Mouse (Mus musculus) embryonic facial prominence, embryonic 10.5 days (tissue): ENCODE results near the gene Grk3. TPM values are rescaled to one million over a fixed set of nuclear protein-coding genes. Genes with fewer than 3 reads are reported as not detected.
A peak's percentile ranks its signal among the peaks of the same experiment; 100 is the strongest.

Experiments
- DNase-seq: peaks from one replicate; pipeline ENCODE4 v3.0.0-alpha.2; 2017; ENCODE audit warnings: low spot score
- H3K27ac ChIP-seq: fragments of 300-500 bp; sonication (generic); replicated peaks from 2 replicates; pipeline ENCODE4 v1.5.1; 2016; ENCODE audit warnings: mild to moderate bottlenecking
- H3K27me3 ChIP-seq: fragments of 300-500 bp; sonication (generic); replicated peaks from 2 replicates; pipeline ENCODE4 v1.6.1; 2016; ENCODE audit warnings: low read depth, mild to moderate bottlenecking; ENCODE audit not compliant: poor library complexity, severe bottlenecking
- H3K36me3 ChIP-seq: fragments of 300-500 bp; sonication (generic); replicated peaks from 2 replicates; pipeline ENCODE4 v1.6.1; 2016; ENCODE audit warnings: mild to moderate bottlenecking, moderate library complexity
- H3K4me1 ChIP-seq: fragments of 300-500 bp; sonication (generic); 2 replicates; pipeline ENCODE4 v1.6.1; 2016
- H3K4me3 ChIP-seq: fragments of 300-500 bp; sonication (generic); 2 replicates; pipeline ENCODE4 v1.5.1; 2016; ENCODE audit warnings: mild to moderate bottlenecking, moderate library complexity
- H3K9me3 ChIP-seq: fragments of 300-500 bp; sonication (generic); 2 replicates; pipeline ENCODE4 v1.6.1; 2016; ENCODE audit warnings: mild to moderate bottlenecking
- WGBS: fragments of 180-500 bp; shearing (Covaris S2); methylation state at CpG from one replicate; pipeline ENCODE4 v1.1.7; 2016; 5-methylcytosine and 5-hydroxymethylcytosine counted together
- polyA plus RNA-seq: library from polyadenylated mRNA; unstranded; fragments of >200 nt; fragmentation: Nextera tagmentation; extraction: Ambion mirVana; gene quantifications from 2 replicates; pipeline ENCODE4 v1.2.1, GENCODE M21; 2016

Grk3 gene
- polyA plus RNA-seq, 1 experiment from 2014 or later: 5.9 TPM

DNA sequence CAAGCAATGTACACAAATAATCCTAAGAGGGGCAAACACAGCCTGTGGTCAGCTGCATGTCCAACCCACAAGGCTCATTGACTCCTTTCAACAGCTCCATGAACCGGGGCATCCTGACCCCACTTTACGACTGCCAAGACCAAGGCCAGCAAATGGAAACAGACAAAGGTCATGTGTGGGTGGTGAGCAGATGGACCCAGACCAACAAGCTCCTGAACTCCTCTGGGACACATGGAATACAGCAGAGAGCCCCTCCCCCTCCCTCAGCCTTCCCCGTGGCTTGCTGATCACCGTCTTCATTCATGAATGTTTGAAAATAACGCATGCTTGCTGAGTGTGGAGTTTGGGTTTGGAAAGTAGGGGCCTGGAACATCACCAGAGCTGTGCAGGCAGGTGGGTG, 57.3 kb downstream of the Grk3 start:
- Histone ChIP-seq H3K27ac (peak overlapping the region; percentile 35), H3K36me3 (no peaks in the 10 kb centered on the region), H3K4me3 (no peak overlapping the region), H3K27me3 (no peaks in the 10 kb centered on the region), H3K9me3 (no peaks in the 10 kb centered on the region), H3K4me1 (peaks cover 61% of the 10 kb centered on the region)
- 71% methylated on average over 5 of the region's 5 CpGs for WGBS
- no peak for DNase-seq

DNA sequence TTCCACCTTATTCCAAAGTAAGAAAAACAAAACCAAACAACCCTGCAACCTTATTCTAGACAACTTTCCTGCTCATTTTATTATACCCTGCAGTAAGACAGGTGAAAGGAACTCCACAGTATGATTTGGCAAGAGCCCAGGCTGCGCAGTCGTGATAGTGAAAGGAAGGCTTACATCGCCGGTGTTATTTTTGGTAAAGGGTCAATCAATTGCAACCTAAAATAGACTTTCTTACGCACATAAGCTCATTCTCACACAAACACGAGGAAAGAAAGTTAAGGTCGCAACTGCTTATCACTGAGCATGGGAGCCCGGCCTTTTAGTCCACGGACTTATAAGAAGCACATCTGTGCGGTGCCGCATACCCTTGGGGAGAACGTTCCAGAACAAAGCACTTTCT, 58.8 kb downstream of the Grk3 start:
- Histone ChIP-seq H3K9me3 (no peaks in the 10 kb centered on the region), H3K27me3 (no peaks in the 10 kb centered on the region), H3K27ac (no peak overlapping the region), H3K36me3 (no peaks in the 10 kb centered on the region), H3K4me3 (no peak overlapping the region), H3K4me1 (peaks cover 58% of the 10 kb centered on the region)
- no peak for DNase-seq
- WGBS: 83% methylated on average over 12 of the region's 12 CpGs

GRCm38 (mm10) chr5:112956368-112956767, 59.2 kb downstream of the Grk3 start:
- H3K4me3 ChIP-seq: no peak overlapping the region
- WGBS: 81% methylated on average over 8 of the region's 8 CpGs
- no peaks in the 10 kb centered on the region for H3K27me3 ChIP-seq
- H3K9me3 ChIP-seq: no peaks in the 10 kb centered on the region
- DNase-seq: no peak
- peaks cover 53% of the 10 kb centered on the region for H3K4me1 ChIP-seq
- no peaks in the 10 kb centered on the region for H3K36me3 ChIP-seq
- H3K27ac ChIP-seq: no peak overlapping the region

DNA sequence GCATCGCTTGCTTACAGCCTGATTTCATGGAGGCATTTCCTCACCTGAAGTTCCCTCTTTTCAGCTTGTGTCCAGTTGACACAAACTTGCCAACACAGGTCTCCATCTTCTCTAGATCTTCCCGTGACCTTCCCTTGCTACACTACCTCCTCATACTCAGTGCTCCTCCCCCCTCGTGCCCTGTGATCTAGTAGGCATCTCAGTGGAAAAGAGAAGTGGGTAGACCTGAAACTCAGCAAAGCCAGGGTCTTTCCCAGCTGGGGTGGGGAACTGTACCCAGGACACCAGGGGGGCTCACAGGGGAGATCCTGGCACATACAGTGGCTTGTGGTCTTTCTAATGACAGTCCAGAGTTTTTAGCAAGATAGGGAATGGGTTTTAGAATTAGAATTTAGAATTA, 64.7 kb downstream of the Grk3 start:
- no peak for DNase-seq
- H3K27me3 ChIP-seq: no peaks in the 10 kb centered on the region
- no peak overlapping the region for H3K27ac ChIP-seq
- H3K9me3 ChIP-seq: no peaks in the 10 kb centered on the region
- H3K36me3 ChIP-seq: no peaks in the 10 kb centered on the region
- WGBS: 81% methylated on average over 3 of the region's 3 CpGs
- peaks cover 13% of the 10 kb centered on the region for H3K4me1 ChIP-seq
- no peak overlapping the region for H3K4me3 ChIP-seq

DNA sequence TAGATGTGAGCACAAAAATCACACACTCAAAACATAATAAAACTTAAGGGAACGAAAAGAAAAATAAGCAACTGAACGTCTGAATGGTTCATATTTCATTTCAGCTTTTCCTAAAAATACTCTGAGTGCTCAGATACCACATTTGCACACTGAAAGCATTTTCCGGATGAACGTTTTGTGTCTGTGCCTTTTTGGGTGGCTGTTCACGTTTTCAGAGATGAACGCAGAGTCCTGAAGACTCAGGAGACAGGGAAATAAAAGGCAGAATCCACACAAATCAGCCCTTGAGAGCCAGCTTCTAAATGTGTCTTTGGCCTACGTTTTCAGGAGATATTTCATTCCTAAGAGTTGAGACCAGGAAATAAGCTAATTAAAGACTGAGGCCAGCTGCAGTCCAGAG, 69.7 kb downstream of the Grk3 start:
- Histone ChIP-seq H3K4me1 (peaks cover 25% of the 10 kb centered on the region), H3K9me3 (no peaks in the 10 kb centered on the region), H3K36me3 (peaks cover 5% of the 10 kb centered on the region; the same call in 1 of the 2 replicates), H3K4me3 (no peak overlapping the region), H3K27ac (no peak overlapping the region), H3K27me3 (no peaks in the 10 kb centered on the region)
- no peak for DNase-seq
- 73% methylated on average over 7 of the region's 7 CpGs for WGBS

DNA sequence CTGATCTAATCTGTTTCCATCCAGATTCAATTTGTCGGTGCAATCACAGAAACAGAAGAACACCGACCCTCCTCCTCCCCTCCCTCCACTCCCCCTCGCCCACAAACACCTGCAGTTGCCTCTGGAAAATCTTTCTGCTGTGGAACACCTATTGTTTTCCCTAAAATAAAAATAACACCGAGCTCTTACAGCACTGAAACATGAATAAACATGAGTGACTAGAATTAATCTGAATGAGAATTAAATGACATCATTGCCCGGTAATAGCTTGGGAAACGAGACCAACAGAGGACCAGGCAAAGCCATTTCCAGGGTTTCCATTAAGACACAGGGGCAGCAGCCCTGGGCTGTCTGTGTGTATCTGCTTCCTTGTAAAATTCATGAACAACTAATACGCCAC, 73.3 kb downstream of the Grk3 start:
- Histone ChIP-seq H3K4me3 (no peak overlapping the region), H3K27ac (no peak overlapping the region), H3K36me3 (peaks cover 5% of the 10 kb centered on the region; the same call in 1 of the 2 replicates), H3K9me3 (no peaks in the 10 kb centered on the region), H3K4me1 (peaks cover 37% of the 10 kb centered on the region), H3K27me3 (no peaks in the 10 kb centered on the region)
- 74% methylated on average over 7 of the region's 7 CpGs for WGBS
- DNase-seq: no peak

- H3K4me1 ChIP-seq: peaks cover 36% of the 10 kb centered on the region
- peaks cover 5% of the 10 kb centered on the region; the same call in 1 of the 2 replicates for H3K36me3 ChIP-seq
- no peaks in the 10 kb centered on the region for H3K9me3 ChIP-seq
- H3K4me3 ChIP-seq: no peak overlapping the region
- H3K27me3 ChIP-seq: no peaks in the 10 kb centered on the region
- 93% methylated on average over 12 of the region's 12 CpGs for WGBS
- no peak for DNase-seq
- H3K27ac ChIP-seq: no peak overlapping the region
Observed at GRCm38 (mm10) chr5:112941001-112941400, 74.6 kb downstream of the Grk3 start.

DNA sequence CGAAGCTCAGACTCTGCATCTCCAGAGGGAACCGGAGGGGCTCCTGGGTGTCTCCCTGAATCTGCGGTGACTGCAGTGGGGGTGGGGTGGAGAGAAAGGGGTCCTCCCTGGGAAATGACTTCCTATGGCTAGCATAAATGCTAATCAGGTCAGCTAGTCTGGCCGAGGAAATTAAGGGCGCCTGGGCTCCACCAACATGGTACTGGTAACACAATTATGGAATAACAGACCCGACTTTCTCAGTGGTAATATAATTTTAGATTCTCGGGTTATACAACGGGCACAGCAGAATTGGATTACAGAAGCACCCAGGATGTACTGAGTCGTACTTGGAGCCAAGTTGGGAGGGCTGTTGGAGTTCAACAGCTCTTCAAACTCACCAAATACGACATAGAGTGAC, 79.0 kb downstream of the Grk3 start:
- peaks cover 5% of the 10 kb centered on the region; the same call in 1 of the 2 replicates for H3K36me3 ChIP-seq
- DNase-seq: no peak
- H3K27me3 ChIP-seq: no peaks in the 10 kb centered on the region
- H3K27ac ChIP-seq: no peak overlapping the region
- WGBS: 85% methylated on average over 10 of the region's 10 CpGs
- H3K4me3 ChIP-seq: no peak overlapping the region
- H3K4me1 ChIP-seq: peaks cover 34% of the 10 kb centered on the region
- no peaks in the 10 kb centered on the region for H3K9me3 ChIP-seq

- WGBS: 90% methylated on average over 8 of the region's 8 CpGs
- no peak overlapping the region for H3K4me3 ChIP-seq
- no peak overlapping the region for H3K27ac ChIP-seq
- no peaks in the 10 kb centered on the region for H3K27me3 ChIP-seq
- DNase-seq: no peak
- H3K36me3 ChIP-seq: no peaks in the 10 kb centered on the region; the same call in 1 of the 2 replicates
- peaks cover 25% of the 10 kb centered on the region for H3K4me1 ChIP-seq
- H3K9me3 ChIP-seq: no peaks in the 10 kb centered on the region
Observed at GRCm38 (mm10) chr5:112935436-112935835, 80.2 kb downstream of the Grk3 start.

GRCm38 (mm10) chr5:112932878-112933567, 82.6 kb downstream of the Grk3 start:
- no peak overlapping the region for H3K4me3 ChIP-seq
- WGBS: 85% methylated on average over 11 of the region's 11 CpGs
- DNase-seq: no peak
- peaks cover 24% of the 10 kb centered on the region for H3K4me1 ChIP-seq
- H3K27me3 ChIP-seq: no peaks in the 10 kb centered on the region
- H3K27ac ChIP-seq: no peak overlapping the region
- no peaks in the 10 kb centered on the region for H3K9me3 ChIP-seq
- H3K36me3 ChIP-seq: no peaks in the 10 kb centered on the region; the same call in 1 of the 2 replicates

GRCm38 (mm10) chr5:112931901-112932300, 83.7 kb downstream of the Grk3 start:
- WGBS: 86% methylated on average over 5 of the region's 5 CpGs

DNA sequence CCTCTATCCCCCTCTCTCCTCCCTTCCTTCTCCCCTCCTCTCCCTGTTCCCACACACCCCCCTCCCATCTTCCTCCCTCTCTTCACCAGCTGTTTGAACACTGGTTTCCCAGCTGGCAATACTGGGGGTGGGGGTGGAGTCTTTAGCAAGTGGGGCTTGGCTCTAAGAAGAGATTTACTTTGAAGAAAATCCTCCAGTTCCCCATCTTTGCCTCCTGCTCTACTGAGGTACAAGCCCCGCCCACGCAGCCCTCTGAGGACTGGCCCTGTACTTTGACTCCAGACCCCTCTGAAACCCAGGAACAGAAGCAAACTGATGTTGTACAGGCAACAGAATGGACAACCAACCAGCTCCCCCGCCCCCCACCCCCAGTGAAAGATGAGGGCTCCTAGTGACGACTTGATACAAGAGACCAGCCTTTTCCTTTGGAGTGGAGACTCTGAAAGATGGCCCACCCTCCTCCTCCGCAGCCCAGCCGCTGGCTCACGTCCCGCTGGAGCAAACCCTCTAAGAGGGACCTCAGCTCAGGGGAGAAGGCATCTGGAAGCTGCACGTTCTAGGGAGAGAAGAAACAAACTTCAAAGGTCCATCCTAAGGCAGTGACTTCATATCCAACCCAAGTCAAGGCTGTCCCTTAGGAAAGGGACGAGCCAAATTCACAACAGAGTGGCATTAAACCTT, 87.2 kb downstream of the Grk3 start:
- Histone ChIP-seq H3K27me3 (no peaks in the 10 kb centered on the region), H3K36me3 (no peaks in the 10 kb centered on the region), H3K4me3 (no peak overlapping the region), H3K9me3 (no peaks in the 10 kb centered on the region), H3K27ac (peak overlapping the region; percentile 20; the same call in 1 of the 2 replicates), H3K4me1 (peaks cover 26% of the 10 kb centered on the region)
- peak; percentile 32 for DNase-seq
- 50% methylated on average over 10 of the region's 10 CpGs for WGBS

More at GRCm38 (mm10) chr5:112931901-112932300, 83.7 kb downstream of the Grk3 start:
- H3K27me3 ChIP-seq: no peaks in the 10 kb centered on the region
- H3K9me3 ChIP-seq: no peaks in the 10 kb centered on the region
- H3K4me1 ChIP-seq: peaks cover 31% of the 10 kb centered on the region
- H3K27ac ChIP-seq: no peak overlapping the region
- H3K36me3 ChIP-seq: no peaks in the 10 kb centered on the region; the same call in 1 of the 2 replicates
- DNase-seq: no peak
- H3K4me3 ChIP-seq: no peak overlapping the region

- no peaks in the 10 kb centered on the region for H3K9me3 ChIP-seq
- H3K27ac ChIP-seq: no peak overlapping the region
- peaks cover 22% of the 10 kb centered on the region for H3K4me1 ChIP-seq
- H3K36me3 ChIP-seq: no peaks in the 10 kb centered on the region; the same call in 1 of the 2 replicates
- H3K4me3 ChIP-seq: no peak overlapping the region
- WGBS: 93% methylated on average over 5 of the region's 5 CpGs
- H3K27me3 ChIP-seq: no peaks in the 10 kb centered on the region
- DNase-seq: no peak
Observed at GRCm38 (mm10) chr5:112925422-112925821, 90.2 kb downstream of the Grk3 start.
